Mouse (Mus musculus) bone marrow, adult 2 months (tissue): ENCODE results near the gene Uba52.

Source experiments
- CTCF ChIP-seq: fragments of 200-500 bp; IDR thresholded peaks from 2 replicates; pipeline ENCODE4 v1.5.1; 2011; ENCODE audit warnings: low read length, control low read depth; ENCODE audit not compliant: control insufficient read depth, insufficient read depth
- POLR2A ChIP-seq: fragments of 200-500 bp; IDR thresholded peaks from 2 replicates; pipeline ENCODE4 v1.6.1; 2011; ENCODE audit warnings: low read depth, mild to moderate bottlenecking, control low read depth, low read length, borderline replicate concordance; ENCODE audit not compliant: control insufficient read depth

DNA sequence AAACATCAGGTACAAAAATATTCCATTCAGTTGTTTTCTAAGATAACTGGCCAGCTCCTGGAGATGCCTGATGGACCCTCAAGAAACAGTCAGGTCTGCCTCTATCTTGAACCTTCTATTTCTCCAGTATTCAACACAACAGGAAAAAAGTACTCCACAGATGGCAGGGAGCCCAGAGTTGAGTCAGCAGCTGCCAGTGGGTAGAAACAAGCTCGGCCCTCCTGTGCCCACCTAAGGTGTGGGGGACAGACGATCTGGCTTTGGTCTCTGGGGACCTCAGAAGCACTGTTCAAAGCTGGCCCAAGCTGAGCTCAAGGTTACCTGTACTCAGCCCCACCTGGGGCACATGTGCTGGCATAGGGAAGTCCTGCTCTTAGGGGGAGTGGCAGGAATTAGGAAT, 2.8 kb upstream of the Uba52 start:
- no peak for TF ChIP-seq CTCF
- TF ChIP-seq POLR2A: no peak
